Mouse (Mus musculus) CH12.LX (cell line): ENCODE measurements around the gene Nr2c1. TPM values are rescaled to one million over a fixed set of nuclear protein-coding genes. Genes with fewer than 3 reads are reported as not detected.

Experiments
- DNase-seq: peaks from one replicate; pipeline ENCODE4 v3.0.0-alpha.2; 2013; ENCODE audit errors: extremely low read depth
- H3K27ac ChIP-seq: 2 replicates; pipeline ENCODE4 v1.5.1; 2012; ENCODE audit warnings: low read depth, mild to moderate bottlenecking, control low read depth, moderate library complexity; ENCODE audit not compliant: insufficient read depth
- H3K27me3 ChIP-seq: replicated peaks from 2 replicates; pipeline ENCODE3; 2012; ENCODE audit warnings: inconsistent platforms
- H3K36me3 ChIP-seq, 2 experiments: replicated peaks in 1 of 2; 2 replicates each; pipeline versions ENCODE3 to v1.6.1; 2012; ENCODE audit warnings: inconsistent platforms in 1 of 2, low read length in 1 of 2, mild to moderate bottlenecking in 1 of 2, mixed read lengths in 1 of 2, moderate library complexity in 1 of 2; ENCODE audit not compliant: control insufficient read depth in 1 of 2, insufficient read depth in 1 of 2
- H3K4me1 ChIP-seq, 2 experiments: 2 replicates each; pipeline ENCODE4 v1.6.1; 2012; ENCODE audit warnings: inconsistent platforms in 1 of 2, moderate library complexity in 1 of 2; ENCODE audit not compliant: insufficient read depth in 2 of 2, control insufficient read depth in 1 of 2
- H3K4me2 ChIP-seq: 2 replicates; pipeline ENCODE4 v1.6.1; 2012; ENCODE audit warnings: low read depth, mild to moderate bottlenecking, control low read depth; ENCODE audit not compliant: poor library complexity, insufficient read depth, severe bottlenecking
- H3K4me3 ChIP-seq, 3 experiments: fragments of 150-350 bp in 1 of 3; sonication (generic) in 1 of 3; replicated peaks in 1 of 3; 2 replicates each; pipeline versions ENCODE3 to v1.5.1; 2011 to 2012; ENCODE audit warnings: low read depth in 2 of 3, low read length in 2 of 3, mild to moderate bottlenecking in 2 of 3, moderate library complexity in 2 of 3, control low read depth in 1 of 3, improper control_type of control experiment in 1 of 3, inconsistent platforms in 1 of 3, mixed read lengths in 1 of 3; ENCODE audit not compliant: poor library complexity in 1 of 3
- H3K79me2 ChIP-seq: replicated peaks from 2 replicates; pipeline ENCODE4 v1.6.1; 2012; ENCODE audit warnings: mild to moderate bottlenecking, moderate library complexity; ENCODE audit not compliant: control insufficient read depth, poor library complexity, insufficient read depth, severe bottlenecking; ENCODE audit errors: extremely low read depth
- H3K9ac ChIP-seq: 2 replicates; pipeline ENCODE4 v1.6.1; 2012; ENCODE audit warnings: low read depth, mild to moderate bottlenecking, control low read depth, moderate library complexity; ENCODE audit not compliant: insufficient read depth
- H3K9me3 ChIP-seq: replicated peaks from 2 replicates; pipeline ENCODE3; 2012; ENCODE audit warnings: low read length, inconsistent platforms, mixed read lengths
- BHLHE40 ChIP-seq: IDR thresholded peaks from 2 replicates; pipeline ENCODE4 v1.6.1; 2011; ENCODE audit warnings: mild to moderate bottlenecking, low read depth, low read length, improper control_type of control experiment
- CHD1 ChIP-seq: IDR thresholded peaks from 2 replicates; pipeline ENCODE4 v1.6.1; 2012; ENCODE audit warnings: low read depth, low read length, improper control_type of control experiment, inconsistent platforms
- CHD2 ChIP-seq: IDR thresholded peaks from 2 replicates; pipeline ENCODE4 v1.6.1; 2011; ENCODE audit warnings: low read length, improper control_type of control experiment
- E2F4 ChIP-seq: IDR thresholded peaks from 2 replicates; pipeline ENCODE4 v1.6.1; 2011; ENCODE audit warnings: low read depth, low read length, improper control_type of control experiment; ENCODE audit not compliant: insufficient replicate concordance
- EP300 ChIP-seq: IDR thresholded peaks from 2 replicates; pipeline ENCODE4 v1.6.1; 2011; ENCODE audit warnings: low read length, improper control_type of control experiment
- ETS1 ChIP-seq: conservative IDR thresholded peaks from 2 replicates; pipeline ENCODE4 v1.6.1; 2012; ENCODE audit warnings: low read depth, mild to moderate bottlenecking, inconsistent platforms, low read length, improper control_type of control experiment, moderate library complexity
- GABPA ChIP-seq: IDR thresholded peaks from 2 replicates; pipeline ENCODE4 v1.6.1; 2012; ENCODE audit warnings: low read depth, low read length, improper control_type of control experiment, inconsistent platforms; ENCODE audit not compliant: insufficient replicate concordance
- HCFC1 ChIP-seq: IDR thresholded peaks from 2 replicates; pipeline ENCODE4 v1.6.1; 2012; ENCODE audit warnings: low read depth, mild to moderate bottlenecking, inconsistent platforms, low read length, improper control_type of control experiment
- IRF4 ChIP-seq: IDR thresholded peaks from 2 replicates; pipeline ENCODE4 v1.6.1; 2014; ENCODE audit warnings: low read depth, mild to moderate bottlenecking, inconsistent platforms, low read length, improper control_type of control experiment
- JUND ChIP-seq: conservative IDR thresholded peaks from 2 replicates; pipeline ENCODE4 v1.6.1; 2011; ENCODE audit warnings: low read depth, low read length, improper control_type of control experiment
- MAFK ChIP-seq: IDR thresholded peaks from 2 replicates; pipeline ENCODE4 v1.6.1; 2011; ENCODE audit warnings: low read length, improper control_type of control experiment; ENCODE audit not compliant: insufficient replicate concordance
- MAX ChIP-seq: IDR thresholded peaks from 2 replicates; pipeline ENCODE4 v1.6.1; 2011; ENCODE audit warnings: low read length, improper control_type of control experiment
- MEF2A ChIP-seq: IDR thresholded peaks from 2 replicates; pipeline ENCODE4 v1.6.1; 2014; ENCODE audit warnings: low read depth, mild to moderate bottlenecking, inconsistent platforms, low read length, improper control_type of control experiment, borderline replicate concordance
- MXI1 ChIP-seq: IDR thresholded peaks from 2 replicates; pipeline ENCODE4 v1.6.1; 2011; ENCODE audit warnings: mild to moderate bottlenecking, low read depth, low read length, improper control_type of control experiment
- MYC ChIP-seq: IDR thresholded peaks from 2 replicates; pipeline ENCODE4 v1.6.1; 2011; ENCODE audit warnings: low read depth, mild to moderate bottlenecking, improper control_type of control experiment, low read length
- NRF1 ChIP-seq: IDR thresholded peaks from 2 replicates; pipeline ENCODE4 v1.6.1; 2014; ENCODE audit warnings: low read depth, mild to moderate bottlenecking, inconsistent platforms, low read length, improper control_type of control experiment, moderate library complexity
- POLR2AphosphoS2 ChIP-seq: IDR thresholded peaks from 2 replicates; pipeline ENCODE4 v1.6.1; 2011; ENCODE audit warnings: low read depth, low read length, improper control_type of control experiment
- RAD21 ChIP-seq: IDR thresholded peaks from 2 replicates; pipeline ENCODE4 v1.6.1; 2011; ENCODE audit warnings: low read depth, mild to moderate bottlenecking, low read length, improper control_type of control experiment, moderate library complexity
- RCOR1 ChIP-seq: conservative IDR thresholded peaks from 2 replicates; pipeline ENCODE4 v1.6.1; 2012; ENCODE audit warnings: low read depth, mild to moderate bottlenecking, inconsistent platforms, low read length, improper control_type of control experiment
- SIN3A ChIP-seq: IDR thresholded peaks from 2 replicates; pipeline ENCODE4 v1.6.1; 2012; ENCODE audit warnings: low read length, improper control_type of control experiment, inconsistent platforms
- TBP ChIP-seq: conservative IDR thresholded peaks from 2 replicates; pipeline ENCODE4 v1.6.1; 2011; ENCODE audit warnings: low read depth, low read length, improper control_type of control experiment
- TCF12 ChIP-seq: IDR thresholded peaks from 2 replicates; pipeline ENCODE4 v1.6.1; 2014; ENCODE audit warnings: low read depth, mild to moderate bottlenecking, inconsistent platforms, low read length, improper control_type of control experiment
- UBTF ChIP-seq: IDR thresholded peaks from 2 replicates; pipeline ENCODE4 v1.6.1; 2012; ENCODE audit warnings: low read depth, mild to moderate bottlenecking, inconsistent platforms, low read length, improper control_type of control experiment, moderate library complexity
- USF1 ChIP-seq: IDR thresholded peaks from 2 replicates; pipeline ENCODE4 v1.6.1; 2014; ENCODE audit warnings: low read depth, mild to moderate bottlenecking, inconsistent platforms, low read length, improper control_type of control experiment
- USF2 ChIP-seq: conservative IDR thresholded peaks from 2 replicates; pipeline ENCODE4 v1.6.1; 2011; ENCODE audit warnings: low read depth, low read length, improper control_type of control experiment
- ZKSCAN1 ChIP-seq: IDR thresholded peaks from 2 replicates; pipeline ENCODE4 v1.6.1; 2012; ENCODE audit warnings: low read depth, inconsistent platforms, low read length, improper control_type of control experiment, borderline replicate concordance
- ZMIZ1 ChIP-seq: IDR thresholded peaks from 2 replicates; pipeline ENCODE4 v1.6.1; 2012; ENCODE audit warnings: low read depth, mild to moderate bottlenecking, inconsistent platforms, low read length, improper control_type of control experiment
- ZNF384 ChIP-seq: IDR thresholded peaks from 2 replicates; pipeline ENCODE4 v1.6.1; 2012; ENCODE audit warnings: low read depth, low read length, improper control_type of control experiment, inconsistent platforms
- dilution Hi-C: fragments of 300-500 bp; cut with MboI; formaldehyde crosslinking; loops from 2 replicates; pipeline ENCODE4 v1.14.3; 2020; ENCODE audit warnings: low sequenced_read_pairs; ENCODE audit not compliant: extremely low pct_unique_long_range_greater_than_20kb, extremely low pct_ligation_motif_present
- in situ Hi-C: fragments of 300-500 bp; cut with MboI; formaldehyde crosslinking; loops from 3 replicates; pipeline ENCODE4 v1.14.3; 2019; ENCODE audit warnings: low sequenced_read_pairs, low pct_ligation_motif_present, low pct_unique_long_range_greater_than_20kb, mixed read lengths
- polyA plus RNA-seq: library from polyadenylated mRNA; unstranded; fragments of >175 nt; gene quantifications from 2 replicates; pipeline ENCODE4 v1.2.1, GENCODE M21; 2012; ENCODE audit warnings: low read depth; ENCODE audit not compliant: insufficient read length
- total RNA-seq, 2 experiments: library from RNA; depleted of rRNA; stranded (reverse); fragments of 300-350 nt in 1 of 2; fragments of >200 nt in 1 of 2; gene quantifications; 2 replicates each; pipeline ENCODE4 v1.2.3; 2012 to 2014

Gene Nr2c1
- total and polyA plus RNA-seq, 3 experiments, result 3.6 to 6.5 (median 5.7) TPM

DNA sequence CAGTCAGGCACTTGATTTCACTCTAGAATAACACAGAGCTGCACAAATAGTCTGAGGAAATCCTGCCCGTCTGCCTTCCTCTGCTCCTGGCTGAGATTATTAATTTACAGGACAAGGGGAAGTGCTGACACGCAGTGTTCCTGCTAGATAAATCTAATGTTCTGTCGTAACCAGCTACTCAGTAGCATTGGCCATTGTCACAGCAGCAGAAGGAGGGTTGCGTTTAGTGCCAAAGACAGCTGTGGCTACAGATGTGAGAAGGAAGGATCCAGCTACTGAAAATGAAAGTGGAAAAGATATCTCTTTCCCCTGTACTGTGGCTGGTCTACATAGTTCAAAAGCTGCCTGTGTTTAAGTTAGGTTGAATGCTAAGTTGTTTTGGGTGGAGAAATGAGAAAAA lies 40.7 kb upstream of the Nr2c1 start:
- peak overlapping the region; percentile 15 for H3K9ac ChIP-seq
- peaks cover 40 to 59% of the 10 kb centered on the region in 2 experiments for H3K36me3 ChIP-seq
- peak overlapping the region; percentile 22; the same call in 1 of the 2 replicates for H3K27ac ChIP-seq
- DNase-seq, result no peak
- H3K4me2 ChIP-seq, result peak overlapping the region; percentile 57
- peak; percentile 35; the same call in 1 of the 2 replicates for TF ChIP-seq ETS1
- TF ChIP-seq TCF12, result peak; percentile 50; the same call in 1 of the 2 replicates
- TF ChIP-seq TBP, result 0 out of 2 replicates have a peak, but pooled peaks have one; percentile 24
- TF ChIP-seq EP300, result no peak; the same call in 1 of the 2 replicates
- TF ChIP-seq RAD21, result no peak
- no peaks in the 10 kb centered on the region for H3K27me3 ChIP-seq
- H3K9me3 ChIP-seq, result no peaks in the 10 kb centered on the region
- in situ Hi-C loops, result loop anchor here (5.0 to 10.0 kb wide), 2 partner anchors 70 to 272 kb away; partner anchors contain the start of genes Fgd6, Usp44 and Vezt
- dilution Hi-C loops, result no loop called here
- no peak overlapping the region for H3K4me3 ChIP-seq
- H3K79me2 ChIP-seq, result no peaks in the 10 kb centered on the region
- peaks cover 10 to 28% of the 10 kb centered on the region in 2 experiments for H3K4me1 ChIP-seq

DNA sequence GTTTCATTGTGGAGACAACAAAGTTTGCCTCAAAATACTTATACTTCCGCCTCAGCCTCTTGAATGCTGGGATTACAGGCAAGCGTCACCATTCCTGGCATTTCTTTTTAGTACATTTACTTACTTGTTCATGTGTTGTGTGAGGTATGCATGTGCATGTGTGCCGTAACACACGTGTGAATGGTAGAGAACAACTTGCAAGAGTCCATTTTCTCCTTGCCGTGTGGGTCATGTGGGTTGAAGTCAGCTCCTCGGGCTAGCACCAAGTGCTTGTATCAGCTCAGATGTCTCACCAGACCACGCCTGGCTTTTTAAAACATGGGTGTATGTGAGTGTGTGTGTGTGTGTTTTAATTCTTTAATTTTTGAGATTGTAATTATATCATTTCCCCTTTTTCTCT lies 40.2 kb upstream of the Nr2c1 start:
- peak overlapping the region; percentile 52; the same call in 1 of the 2 replicates for H3K27ac ChIP-seq
- dilution Hi-C loops (no loop called here), in situ Hi-C loops (loop anchor here (5.0 to 10.0 kb wide), 2 partner anchors 70 to 273 kb away; partner anchors contain the start of genes Fgd6, Usp44 and Vezt)
- H3K9ac ChIP-seq, result peak overlapping the region; percentile 15; the same call in 1 of the 2 replicates
- no peak for DNase-seq
- no peaks in the 10 kb centered on the region for H3K79me2 ChIP-seq
- no peaks in the 10 kb centered on the region for H3K9me3 ChIP-seq
- peak overlapping the region; percentile 57 for H3K4me2 ChIP-seq
- peaks cover 37 to 59% of the 10 kb centered on the region in 2 experiments for H3K36me3 ChIP-seq
- TF ChIP-seq E2F4 (no peak), MXI1 (0 out of 2 replicates have a peak, but pooled peaks have one; percentile 56), IRF4 (no peak), ZKSCAN1 (no peak), SIN3A (peak; percentile 40; the same call in 1 of the 2 replicates), MEF2A (no peak), USF1 (no peak), ZNF384 (no peak), HCFC1 (no peak), RCOR1 (no peak), BHLHE40 (peak; percentile 28; the same call in 1 of the 2 replicates), EP300 (no peak), UBTF (no peak), USF2 (no peak), ZMIZ1 (no peak), GABPA (no peak), CHD2 (no peak), CHD1 (0 out of 2 replicates have a peak, but pooled peaks have one; percentile 66), JUND (no peak), MAFK (no peak), NRF1 (no peak), MYC (peak; percentile 21; the same call in 1 of the 2 replicates), MAX (peak; percentile 70), POLR2AphosphoS2 (no peak)
- TF ChIP-seq, all 38 proteins: peak for 6
- no peak overlapping the region for H3K4me3 ChIP-seq
- H3K4me1 ChIP-seq, result peaks cover 10 to 28% of the 10 kb centered on the region in 2 experiments
- no peaks in the 10 kb centered on the region for H3K27me3 ChIP-seq
